Mouse (Mus musculus) ES-E14 (cell line): ENCODE measurements around the gene Fam20b. TPM values are rescaled to one million over a fixed set of nuclear protein-coding genes. Genes with fewer than 3 reads are reported as not detected.

ENCODE experiments used
- DNase-seq: peaks from one replicate; pipeline ENCODE4 v3.0.0-alpha.2; 2013; ENCODE audit warnings: low read depth, low spot score
- H3K27ac ChIP-seq: 2 replicates; pipeline ENCODE4 v1.5.1; 2012; ENCODE audit warnings: low read depth, mild to moderate bottlenecking, low read length, moderate library complexity, mixed read lengths; ENCODE audit not compliant: poor library complexity, insufficient read depth, severe bottlenecking
- H3K36me3 ChIP-seq: 2 replicates; pipeline ENCODE4 v1.6.1; 2012; ENCODE audit warnings: mild to moderate bottlenecking, low read length, moderate library complexity, mixed read lengths; ENCODE audit not compliant: control insufficient read depth, poor library complexity, insufficient read depth, severe bottlenecking
- H3K4me1 ChIP-seq, 2 experiments: fragments of 150-350 bp in 1 of 2; sonication (generic) in 1 of 2; 2 replicates each; pipeline ENCODE4 v1.6.1; 2012; ENCODE audit warnings: low read length in 2 of 2, mild to moderate bottlenecking in 1 of 2, mixed read lengths in 1 of 2; ENCODE audit not compliant: control insufficient read depth in 2 of 2, insufficient read depth in 2 of 2, poor library complexity in 1 of 2
- H3K4me3 ChIP-seq, 2 experiments: fragments of 150-350 bp in 1 of 2; sonication (generic) in 1 of 2; 2 replicates each; pipeline ENCODE4 v1.5.1; 2012; ENCODE audit warnings: low read length in 2 of 2, low read depth in 1 of 2, mild to moderate bottlenecking in 1 of 2, mixed read lengths in 1 of 2; ENCODE audit not compliant: insufficient read depth in 1 of 2, poor library complexity in 1 of 2, severe bottlenecking in 1 of 2
- H3K9ac ChIP-seq: 2 replicates; pipeline ENCODE4 v1.6.1; 2012; ENCODE audit warnings: low read depth, mild to moderate bottlenecking, low read length, mixed read lengths; ENCODE audit not compliant: poor library complexity, insufficient read depth, severe bottlenecking
- H3K9me3 ChIP-seq: fragments of 150-350 bp; sonication (generic); 2 replicates; pipeline ENCODE4 v1.6.1; 2012; ENCODE audit warnings: low read depth, mild to moderate bottlenecking, low read length; ENCODE audit not compliant: control insufficient read depth, insufficient read depth
- CHD2 ChIP-seq: IDR thresholded peaks from 2 replicates; pipeline ENCODE4 v1.6.1; 2014; ENCODE audit warnings: mild to moderate bottlenecking, low read depth, low read length, inconsistent platforms
- HCFC1 ChIP-seq: IDR thresholded peaks from 2 replicates; pipeline ENCODE4 v1.6.1; 2012; ENCODE audit warnings: low read length, inconsistent platforms, borderline replicate concordance; ENCODE audit not compliant: insufficient read depth
- MAFK ChIP-seq: IDR thresholded peaks from 2 replicates; pipeline ENCODE4 v1.6.1; 2014; ENCODE audit warnings: mild to moderate bottlenecking, low read depth, low read length, inconsistent platforms; ENCODE audit not compliant: insufficient read depth
- ZC3H11A ChIP-seq: IDR thresholded peaks from 2 replicates; pipeline ENCODE4 v1.6.1; 2012; ENCODE audit warnings: low read depth, mild to moderate bottlenecking, inconsistent platforms, low read length, borderline replicate concordance
- ZNF384 ChIP-seq: IDR thresholded peaks from 2 replicates; pipeline ENCODE4 v1.6.1; 2012; ENCODE audit warnings: low read depth, low read length, inconsistent platforms
- in situ Hi-C, 2 experiments: fragments of 600-800 bp; cut with MboI; formaldehyde crosslinking; loops; one replicate each; pipeline ENCODE4 v1.15.1; 2025; ENCODE audit warnings: low sequenced_read_pairs in 2 of 2, inconsistent platforms in 1 of 2; ENCODE audit not compliant: unreplicated experiment in 2 of 2
- total RNA-seq: library from RNA; depleted of rRNA; stranded (reverse); fragments of 300-350 nt; gene quantifications from 2 replicates; pipeline ENCODE4 v1.2.3, GENCODE M21; 2012

Fam20b gene
- total RNA-seq, 1 experiment: 22.2 TPM

- Histone ChIP-seq H3K4me3 (no peak overlapping the region), H3K36me3 (peaks cover 24% of the 10 kb centered on the region), H3K9ac (no peak overlapping the region), H3K4me1 (peaks cover 8 to 43% of the 10 kb centered on the region in 2 experiments), H3K9me3 (no peaks in the 10 kb centered on the region), H3K27ac (no peak overlapping the region)
- no peak for DNase-seq
- TF ChIP-seq HCFC1: no peak
- no peak for TF ChIP-seq ZNF384
- no peak for TF ChIP-seq CHD2
- no peak for TF ChIP-seq MAFK
- TF ChIP-seq ZC3H11A: no peak
- in situ Hi-C loops: no loop called here
Measured at GRCm38 (mm10) chr1:156652189-156652822, 66.6 kb downstream of the Fam20b start.

- in situ Hi-C loops: no loop called here
- Histone ChIP-seq H3K9ac (no peak overlapping the region), H3K9me3 (no peaks in the 10 kb centered on the region), H3K4me3 (no peak overlapping the region), H3K27ac (no peak overlapping the region), H3K4me1 (peaks cover 6 to 28% of the 10 kb centered on the region in 2 experiments), H3K36me3 (peaks cover 15% of the 10 kb centered on the region; the same call in 1 of the 2 replicates)
- DNase-seq: no peak
- TF ChIP-seq ZC3H11A (no peak), HCFC1 (no peak), MAFK (no peak), CHD2 (no peak), ZNF384 (no peak)
Measured at GRCm38 (mm10) chr1:156650631-156651030, 68.3 kb downstream of the Fam20b start.

GRCm38 (mm10) chr1:156648705-156649104, 70.2 kb downstream of the Fam20b start:
- H3K4me1 ChIP-seq: peaks cover 5 to 21% of the 10 kb centered on the region in 2 experiments
- H3K27ac ChIP-seq: no peak overlapping the region
- H3K4me3 ChIP-seq: no peak overlapping the region
- H3K9me3 ChIP-seq: no peaks in the 10 kb centered on the region
- H3K9ac ChIP-seq: no peak overlapping the region
- no peak for DNase-seq
- in situ Hi-C loops: no loop called here
- H3K36me3 ChIP-seq: peaks cover 13% of the 10 kb centered on the region; the same call in 1 of the 2 replicates
- no peak for TF ChIP-seq CHD2
- no peak for TF ChIP-seq HCFC1
- TF ChIP-seq ZC3H11A: no peak
- TF ChIP-seq MAFK: no peak
- no peak for TF ChIP-seq ZNF384

GRCm38 (mm10) chr1:156645971-156646370, 72.9 kb downstream of the Fam20b start:
- Histone ChIP-seq H3K4me3 (no peak overlapping the region), H3K27ac (peak overlapping the region; percentile 38; the same call in 1 of the 2 replicates), H3K36me3 (peaks cover 29% of the 10 kb centered on the region), H3K9me3 (no peaks in the 10 kb centered on the region), H3K4me1 (peaks cover 0 to 23% of the 10 kb centered on the region in 2 experiments; a peak in 2 of 4 replicates), H3K9ac (no peak overlapping the region)
- no peak for DNase-seq
- TF ChIP-seq CHD2 (no peak), ZNF384 (no peak), MAFK (no peak), ZC3H11A (no peak), HCFC1 (no peak)
- in situ Hi-C loops: no loop called here
